Mouse (Mus musculus): Measurements from ENCODE around the gene Rbfox3. TPM values are rescaled to one million over a fixed set of nuclear protein-coding genes. Genes with fewer than 3 reads are reported as not detected.
A peak's percentile ranks its signal among the peaks of the same experiment; 100 is the strongest.
"Not testable (repeated sequence)": the region's sequence is repeated elsewhere in the genome, so short reads cannot be mapped to it uniquely, and the experiment has no call there.

The Rbfox3 gene
- total RNA-seq, 4 experiments from 2014 or later, result 0.14 to 0.19 (median 0.16) TPM; not detected in 1

DNA sequence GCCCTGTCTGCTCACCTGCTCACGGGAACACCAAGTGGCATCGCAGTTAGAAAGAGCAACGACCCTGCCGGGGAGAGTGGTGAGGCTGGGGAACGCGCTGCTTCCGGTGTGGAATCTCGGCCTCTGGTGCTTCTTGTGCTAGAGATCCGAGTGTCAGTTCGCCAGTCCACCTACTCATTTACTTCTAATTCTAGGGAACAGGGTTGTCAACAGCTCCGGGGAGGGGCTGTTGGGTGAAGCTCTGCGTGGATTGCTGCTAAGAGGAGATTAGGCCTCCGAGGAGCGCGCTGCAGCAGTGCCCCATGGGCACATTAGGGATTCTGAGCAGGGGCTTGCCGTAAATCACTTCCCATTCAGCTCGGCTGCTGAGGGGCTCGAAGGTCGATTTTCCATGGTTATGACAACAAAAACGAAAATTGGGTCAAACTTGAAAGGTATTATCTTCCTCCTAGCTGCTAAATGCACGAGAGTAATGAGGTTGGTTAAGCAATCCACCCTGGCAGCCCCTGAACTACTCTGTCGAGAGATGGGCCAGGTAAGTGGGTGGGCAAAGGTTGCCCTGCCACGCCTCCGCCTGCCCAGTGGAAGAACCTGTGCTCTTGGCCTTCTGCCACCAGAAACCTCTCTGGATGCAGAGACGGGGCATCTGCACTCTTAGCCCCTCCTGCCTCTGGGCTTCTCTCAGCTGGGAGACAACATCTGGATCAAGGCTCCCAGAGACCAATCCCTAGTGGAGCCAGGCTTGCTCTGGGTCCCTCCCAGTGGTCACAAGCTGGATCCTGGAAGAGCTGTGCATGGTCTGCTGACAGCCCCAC is 85.9 kb downstream of the Rbfox3 start:
- no peak for DNase-seq (ENCODE audit: low spot score)

DNA sequence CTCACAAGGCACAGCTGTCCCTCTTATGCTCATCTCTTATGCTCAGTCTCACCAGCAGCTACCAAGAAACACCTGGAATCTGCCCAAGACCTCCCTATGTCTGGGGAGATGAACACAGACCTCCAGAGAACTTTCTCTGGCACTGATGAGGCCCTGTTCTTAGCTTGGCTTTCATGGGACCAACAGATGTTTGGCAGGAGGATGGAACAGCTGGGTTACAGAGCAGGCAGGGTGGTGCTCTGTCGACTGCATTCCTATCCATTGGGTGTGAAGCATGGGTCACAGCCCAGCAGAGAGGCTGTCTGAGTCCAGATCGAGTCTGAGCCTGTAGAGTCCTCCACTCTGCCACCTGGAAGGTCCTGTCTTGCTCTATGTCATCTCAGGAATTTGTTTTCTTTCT is 90.0 kb downstream of the Rbfox3 start:
- peak; percentile 38 for DNase-seq (ENCODE audit: low spot score)

DNA sequence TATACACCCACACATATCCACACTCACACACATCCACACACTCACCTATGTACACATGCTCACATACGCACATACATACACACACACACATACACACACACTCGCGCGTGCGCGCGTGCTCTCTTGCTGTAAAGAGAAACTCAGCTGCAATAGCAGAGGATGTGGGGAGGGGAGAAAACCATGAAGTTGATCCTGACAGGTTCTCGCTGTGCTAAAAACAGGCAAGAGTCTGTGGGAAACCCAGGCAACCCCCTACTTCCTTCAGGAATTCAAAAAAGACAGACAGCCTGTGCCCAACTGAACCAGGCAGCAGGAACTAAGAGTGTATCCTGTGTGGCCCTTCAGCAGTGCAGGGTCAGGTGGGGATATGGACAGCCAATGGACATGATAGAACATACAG is 92.9 kb downstream of the Rbfox3 start:
- no peak for DNase-seq (ENCODE audit: low spot score)

DNA sequence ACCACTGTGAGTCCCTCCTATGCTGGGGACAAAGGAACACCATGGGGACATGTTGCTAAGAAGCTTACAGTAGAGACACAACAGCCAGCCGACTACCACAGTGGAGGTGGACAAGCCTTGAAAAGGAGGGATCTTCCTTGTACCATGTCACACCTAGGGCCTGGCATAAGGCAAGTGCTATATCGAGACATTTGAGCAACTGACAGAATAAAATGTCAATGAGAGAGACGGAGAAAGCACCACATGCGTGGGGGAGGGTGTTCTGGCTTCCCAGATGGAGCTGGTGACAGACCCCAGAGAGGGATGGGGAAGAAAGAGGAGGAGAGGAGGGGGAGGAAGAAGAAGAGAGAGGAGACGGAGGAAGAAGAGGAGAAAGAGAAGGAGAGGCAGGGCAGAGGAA is 96.3 kb downstream of the Rbfox3 start:
- DNase-seq (ENCODE audit: low spot score), result no peak

GRCm38 (mm10) chr11:118813942-118814341 is 97.5 kb downstream of the Rbfox3 start:
- DNase-seq (ENCODE audit: low spot score), result no peak

DNA sequence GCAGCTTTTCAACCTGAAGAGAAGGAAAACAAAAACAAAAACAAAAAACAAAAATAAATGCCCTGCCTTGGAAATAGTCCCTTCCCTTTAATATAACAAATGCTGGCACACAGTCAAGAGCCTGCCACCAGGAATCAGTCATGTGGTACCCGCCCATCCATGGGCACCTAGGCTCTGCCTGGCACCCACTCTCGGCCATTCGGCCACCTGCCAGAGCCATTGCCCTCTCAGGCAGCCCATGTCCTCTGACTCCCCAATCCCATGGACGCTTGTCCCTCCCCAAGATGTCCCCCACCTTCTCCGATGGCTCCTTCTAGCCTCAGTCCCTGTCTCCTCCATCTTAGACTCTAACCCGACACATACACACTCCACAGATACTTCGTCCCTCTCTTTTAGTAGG is 100.0 kb downstream of the Rbfox3 start:
- no peak for DNase-seq (ENCODE audit: low spot score)

- DNase-seq (ENCODE audit: low spot score), result no peak
Observed at GRCm38 (mm10) chr11:118807511-118807910, 103.9 kb downstream of the Rbfox3 start.

DNA sequence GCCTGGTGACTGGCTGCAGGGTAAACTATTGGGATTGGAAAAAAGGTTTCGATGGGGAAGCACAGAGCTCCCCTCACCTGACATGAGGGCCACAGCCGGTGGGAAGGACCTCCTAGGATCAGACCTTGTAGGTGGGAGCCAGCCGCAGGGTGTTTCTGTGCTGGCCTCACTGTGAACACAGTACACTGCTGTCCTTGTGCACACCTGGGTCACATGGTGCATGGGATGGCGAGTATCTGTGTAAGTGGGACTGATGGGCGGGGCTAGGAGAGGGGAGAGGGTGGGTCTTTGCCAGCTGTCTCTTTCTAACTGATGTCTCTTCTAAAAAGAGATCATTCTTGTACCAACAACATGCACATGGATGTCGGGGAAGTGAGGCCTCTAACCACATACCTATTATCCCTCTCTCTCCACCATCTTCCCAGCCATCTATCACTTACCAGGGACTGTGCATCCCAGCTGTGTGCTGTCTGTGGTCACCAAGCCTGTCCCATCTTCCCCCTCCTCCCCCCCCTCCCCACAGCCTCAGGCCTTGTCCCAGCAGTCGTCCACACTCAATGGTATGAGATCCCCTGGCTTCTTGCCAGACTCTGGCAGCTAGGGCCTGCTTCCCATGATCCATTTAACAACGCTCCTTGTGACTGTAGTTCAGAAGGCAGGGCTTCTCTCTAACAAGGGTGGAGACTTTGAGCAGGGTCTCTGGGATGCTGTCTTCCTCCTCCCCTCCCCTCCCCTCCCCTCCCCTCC is 116.4 kb downstream of the Rbfox3 start:
- no peak for DNase-seq (ENCODE audit: low spot score)

DNA sequence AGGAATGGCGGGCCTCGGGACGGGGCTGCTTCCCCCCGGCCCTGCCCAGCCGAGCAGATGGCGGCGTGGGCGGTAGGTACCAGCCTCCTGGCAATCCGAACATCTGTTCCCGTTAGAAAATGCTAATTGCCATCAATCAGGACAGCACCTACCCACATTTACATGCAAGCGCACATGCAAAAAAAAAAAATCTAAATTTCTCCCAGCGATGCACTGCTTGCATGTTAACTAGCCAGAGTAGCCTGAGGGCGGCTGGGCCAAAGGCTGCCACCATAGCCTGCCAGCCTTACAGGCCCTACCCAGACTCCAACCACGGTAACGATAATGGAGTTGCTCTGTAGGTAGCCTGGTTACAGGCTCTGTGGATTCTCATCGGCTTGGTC is 117.8 kb downstream of the Rbfox3 start:
- no peak for DNase-seq (ENCODE audit: low spot score)

DNA sequence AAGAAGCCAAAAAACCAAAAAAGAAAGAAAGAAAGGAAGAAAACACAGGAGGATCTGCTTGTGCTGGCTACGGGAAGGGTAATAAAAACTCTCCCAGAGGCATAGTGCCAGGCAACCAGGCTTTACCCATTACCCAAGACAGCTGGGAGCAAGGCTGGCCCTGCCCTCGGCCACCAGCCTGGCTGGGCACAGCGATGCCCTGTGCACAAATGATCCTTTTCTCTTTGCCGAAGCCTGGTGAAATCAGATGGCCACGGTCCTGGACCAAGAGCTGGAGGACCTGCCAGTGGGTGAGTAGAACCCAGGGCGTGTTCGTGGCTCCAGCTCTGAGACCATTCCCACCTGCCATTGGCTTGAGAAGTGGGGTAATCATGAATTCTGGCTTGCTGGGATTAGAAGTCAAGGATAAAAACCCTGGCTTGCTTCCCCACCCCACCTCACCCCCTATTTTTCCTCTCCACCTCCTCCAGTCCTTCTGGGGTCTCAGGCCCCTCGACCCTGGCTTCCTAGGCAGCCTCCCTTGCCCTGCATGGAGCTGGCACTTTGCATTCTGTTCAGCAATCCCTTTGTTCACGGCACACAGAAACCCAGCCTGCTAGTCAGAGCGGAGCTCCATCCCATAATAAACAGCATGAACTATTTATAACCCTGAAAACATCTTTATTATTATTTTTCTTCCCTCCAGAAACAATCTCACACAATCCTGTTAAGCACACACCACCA is 118.3 kb downstream of the Rbfox3 start:
- no peak for DNase-seq (ENCODE audit: low spot score)

DNA sequence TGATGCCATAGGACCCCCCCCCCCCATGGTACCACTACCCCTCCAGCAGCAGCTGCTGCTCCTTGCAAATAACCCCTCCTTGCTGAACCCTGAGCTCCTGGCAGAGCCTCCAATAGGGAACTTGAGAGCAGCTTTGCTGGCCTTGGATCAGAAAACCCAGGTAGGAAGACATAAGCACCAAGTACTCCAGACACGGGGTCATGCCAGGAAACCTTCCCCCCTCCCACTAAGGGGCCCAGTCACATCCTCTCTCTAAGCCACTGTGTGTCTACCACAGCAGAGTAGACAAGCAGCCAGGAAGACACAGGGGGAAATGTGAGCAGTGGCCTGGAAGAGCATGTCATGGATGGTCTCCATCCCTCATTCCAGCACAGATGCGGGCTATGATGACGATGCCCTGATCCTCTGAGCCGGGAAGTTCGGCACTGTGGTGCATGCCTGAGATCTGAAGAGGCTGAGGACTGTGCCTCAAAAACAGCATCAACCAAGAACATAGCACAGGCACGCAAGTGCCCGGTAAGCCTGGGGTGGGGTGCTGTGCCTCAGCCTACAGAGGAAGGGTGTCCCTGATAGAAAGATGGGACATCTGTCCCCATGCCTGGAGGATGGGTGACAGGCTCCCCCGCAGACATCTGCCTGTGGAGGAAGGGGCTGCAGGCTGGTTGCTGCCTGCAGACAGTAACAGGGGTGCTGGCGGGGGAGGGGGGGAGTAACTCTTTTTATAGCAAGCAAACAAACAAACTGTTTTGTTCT is 119.1 kb downstream of the Rbfox3 start:
- no peak for DNase-seq (ENCODE audit: low spot score)

- DNase-seq (ENCODE audit: low spot score), result peak; percentile 7
Observed at GRCm38 (mm10) chr11:118791391-118791790, 120.0 kb downstream of the Rbfox3 start.

GRCm38 (mm10) chr11:118788091-118788490 is 123.3 kb downstream of the Rbfox3 start:
- DNase-seq (ENCODE audit: low spot score), result no peak

GRCm38 (mm10) chr11:118782677-118783076 is 128.7 kb downstream of the Rbfox3 start:
- DNase-seq (ENCODE audit: low spot score), result no peak

- no peak for DNase-seq (ENCODE audit: low spot score)
Observed at GRCm38 (mm10) chr11:118775753-118776152, 135.6 kb downstream of the Rbfox3 start.

- DNase-seq (ENCODE audit: low spot score), result not testable (repeated sequence)
Observed at GRCm38 (mm10) chr11:118774777-118775176, 136.6 kb downstream of the Rbfox3 start.

GRCm38 (mm10) chr11:118773076-118773583 is 138.3 kb downstream of the Rbfox3 start:
- DNase-seq (ENCODE audit: low spot score), result no peak

GRCm38 (mm10) chr11:118771358-118771757 is 140.0 kb downstream of the Rbfox3 start:
- no peak for DNase-seq (ENCODE audit: low spot score)

DNA sequence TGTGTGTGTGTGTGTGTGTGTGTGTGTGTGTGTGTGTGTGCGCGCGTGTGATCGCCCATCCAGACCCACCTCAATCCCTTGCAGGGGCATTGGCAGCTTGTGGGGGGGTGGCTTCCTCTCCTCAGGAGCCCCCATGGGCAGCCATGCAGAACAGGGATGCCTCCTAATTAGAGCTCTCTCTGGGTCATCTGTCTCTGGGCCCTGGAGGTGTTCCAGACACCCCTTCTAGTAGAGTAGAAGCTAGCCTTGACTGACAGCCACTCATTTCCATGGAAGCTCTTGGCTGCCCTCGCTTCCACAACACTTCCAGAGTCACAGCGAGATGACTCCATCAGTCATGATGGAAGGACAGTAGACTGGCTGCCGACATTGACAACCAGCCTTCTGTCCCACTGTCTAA is 140.6 kb downstream of the Rbfox3 start:
- DNase-seq (ENCODE audit: low spot score), result no peak

GRCm38 (mm10) chr11:118769542-118769941 is 141.9 kb downstream of the Rbfox3 start:
- no peak for DNase-seq (ENCODE audit: low spot score)

GRCm38 (mm10) chr11:118768441-118768840 is 143.0 kb downstream of the Rbfox3 start:
- no peak for DNase-seq (ENCODE audit: low spot score)
